Mouse (Mus musculus) intestine, postnatal 0 days (tissue): Measurements from ENCODE around the gene Paqr8. TPM values are rescaled to one million over a fixed set of nuclear protein-coding genes. Genes with fewer than 3 reads are reported as not detected.

Source experiments
- ATAC-seq: fragments of 200-750 bp; cut with Nextera tagmentation; 2 replicates; pipeline ENCODE4 v1.8.0; 2017; ENCODE audit warnings: mild to moderate bottlenecking, moderate TSS enrichment, moderate library complexity
- H3K27ac ChIP-seq: fragments of 300-500 bp; sonication (generic); 2 replicates; pipeline ENCODE4 v1.5.1; 2014; ENCODE audit warnings: mild to moderate bottlenecking, low read depth, low read length, moderate library complexity
- H3K27me3 ChIP-seq: fragments of 300-500 bp; sonication (generic); replicated peaks from 2 replicates; pipeline ENCODE4 v1.6.1; 2014; ENCODE audit warnings: low read length, mixed read lengths; ENCODE audit not compliant: control insufficient read depth, insufficient read depth
- H3K36me3 ChIP-seq: fragments of 300-500 bp; sonication (generic); 2 replicates; pipeline ENCODE4 v1.6.1; 2014; ENCODE audit warnings: mild to moderate bottlenecking, moderate library complexity; ENCODE audit not compliant: control insufficient read depth, insufficient read depth
- H3K4me1 ChIP-seq: fragments of 300-500 bp; sonication (generic); replicated peaks from 2 replicates; pipeline ENCODE4 v1.6.1; 2014; ENCODE audit warnings: antibody characterized with exemption, low read length, mixed read lengths; ENCODE audit not compliant: control insufficient read depth, insufficient read depth
- H3K4me2 ChIP-seq: fragments of 300-500 bp; sonication (generic); replicated peaks from 2 replicates; pipeline ENCODE4 v1.6.1; 2014; ENCODE audit warnings: low read depth, mild to moderate bottlenecking, moderate library complexity
- H3K4me3 ChIP-seq: fragments of 300-500 bp; sonication (generic); 2 replicates; pipeline ENCODE4 v1.5.1; 2014; ENCODE audit warnings: low read depth, low read length
- H3K9ac ChIP-seq: fragments of 300-500 bp; sonication (generic); 2 replicates; pipeline ENCODE4 v1.6.1; 2014; ENCODE audit warnings: mild to moderate bottlenecking, low read depth, low read length
- H3K9me3 ChIP-seq: fragments of 300-500 bp; sonication (generic); 2 replicates; pipeline ENCODE4 v1.6.1; 2016; ENCODE audit warnings: mixed run types; ENCODE audit not compliant: control insufficient read depth
- CTCF ChIP-seq: sonication (generic); IDR thresholded peaks from 2 replicates; pipeline ENCODE4 v1.5.1; 2016; ENCODE audit warnings: low read depth, mild to moderate bottlenecking, control low read depth, antibody characterized with exemption, moderate library complexity
- WGBS: fragments of 180-500 bp; shearing (Covaris S2); extraction: QIAGEN DNeasy Blood & Tissue Kit; methylation state at CpG from one replicate; pipeline ENCODE4 v1.1.7; 2014; 5-methylcytosine and 5-hydroxymethylcytosine counted together
- polyA plus RNA-seq: library from polyadenylated mRNA; unstranded; fragments of >200 nt; fragmentation: Nextera tagmentation; extraction: Ambion mirVana; gene quantifications from 2 replicates; pipeline ENCODE4 v1.2.1, GENCODE M21; 2015

Gene Paqr8
- 2.9 and 3.1 TPM in 2 replicates for polyA plus RNA-seq

DNA sequence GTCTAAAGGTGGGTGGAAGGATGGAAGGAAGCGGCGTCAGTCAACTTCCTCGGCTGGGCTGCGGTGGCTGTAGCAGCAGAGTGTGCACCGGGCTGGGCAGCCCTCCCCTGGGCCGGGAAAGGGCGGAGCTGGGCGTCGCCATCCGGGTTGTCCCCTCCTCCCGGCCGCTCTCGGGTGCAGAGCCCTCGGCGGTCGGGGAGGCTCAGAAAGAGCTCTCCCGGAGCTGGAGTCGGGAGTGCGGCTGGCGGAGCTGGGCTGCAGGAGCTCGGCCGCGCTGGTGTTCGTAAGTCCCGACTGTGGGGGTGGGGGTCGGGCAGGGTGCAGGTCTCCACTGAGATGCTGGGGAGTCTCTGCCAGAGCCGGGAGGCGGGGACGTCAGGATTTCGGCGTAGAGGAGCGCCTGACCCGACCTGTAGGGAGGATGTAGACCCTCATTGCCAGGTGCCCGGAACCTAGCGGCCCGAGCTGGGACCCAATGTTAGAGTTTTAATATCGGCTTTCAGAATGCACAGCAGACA lies at the start of gene Paqr8:
Gene Paqr8, plus strand, starts transcription at position 203 of the 518 bp plus-strand sequence.
- WGBS, result under 1% methylated on average over 36 of the region's 37 CpGs
- Histone ChIP-seq H3K4me3 (peak within 1 kb of the TSS; percentile 60), H3K4me2 (peak within 1 kb of the TSS; percentile 85), H3K27ac (peak within 1 kb of the TSS; percentile 72), H3K36me3 (no peaks in the 10 kb centered on the region), H3K27me3 (no peaks in the 10 kb centered on the region), H3K9ac (peak within 1 kb of the TSS; percentile 28), H3K9me3 (no peaks in the 10 kb centered on the region), H3K4me1 (no peaks in the 10 kb centered on the region)
- peak; percentile 8; the same call in 1 of the 2 replicates for TF ChIP-seq CTCF
- peak; percentile 93 for ATAC-seq

DNA sequence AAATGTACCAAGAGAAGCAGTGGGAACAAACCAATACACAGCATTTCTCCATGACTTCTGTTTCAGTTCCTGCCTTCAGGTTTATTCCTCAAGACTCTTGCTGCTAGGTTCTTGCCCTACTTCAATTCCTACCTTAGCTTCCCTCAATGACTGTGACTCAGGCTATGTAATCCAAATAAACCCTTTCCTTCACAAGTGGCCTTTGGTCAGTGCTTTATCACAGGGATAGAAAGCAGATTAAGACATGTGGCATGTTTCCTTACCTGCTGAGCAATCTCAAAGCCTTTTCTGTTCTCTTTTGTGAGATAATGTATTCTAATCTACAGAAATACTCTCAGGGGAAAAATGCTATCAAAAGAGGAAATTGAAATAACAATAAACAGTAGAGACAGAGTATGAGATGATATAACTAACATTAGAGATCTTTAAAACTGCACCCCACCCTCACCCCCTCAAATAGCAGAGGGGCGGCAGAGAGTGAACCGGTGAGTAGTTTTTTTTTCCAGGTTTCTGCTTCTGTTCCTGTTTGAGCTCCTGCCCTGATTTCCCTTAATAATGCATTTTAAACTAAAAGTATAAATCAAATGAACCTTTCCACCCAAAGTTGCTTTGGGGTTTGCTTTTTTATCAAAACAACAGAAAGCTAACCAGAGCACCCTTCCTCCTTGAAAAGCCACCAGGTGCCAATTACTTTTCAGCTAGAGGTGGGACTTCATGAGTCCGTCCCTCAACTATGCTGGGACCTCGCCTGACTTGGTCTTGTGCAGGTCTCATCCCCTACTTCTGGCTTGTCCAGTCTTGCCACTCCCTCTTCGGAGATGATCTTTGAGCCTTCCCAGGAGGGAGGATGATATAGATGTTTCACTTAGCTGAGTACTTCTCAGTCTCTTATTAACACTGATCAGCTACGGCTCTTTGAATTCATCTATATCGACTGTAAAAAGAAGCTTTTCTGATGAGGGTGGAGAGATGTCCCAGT lies 33.2 kb upstream of the Paqr8 start:
- Histone ChIP-seq H3K4me3 (no peak overlapping the region), H3K9me3 (no peaks in the 10 kb centered on the region), H3K4me2 (no peak overlapping the region), H3K36me3 (no peaks in the 10 kb centered on the region), H3K27ac (no peak overlapping the region), H3K4me1 (no peaks in the 10 kb centered on the region), H3K27me3 (no peaks in the 10 kb centered on the region), H3K9ac (no peak overlapping the region)
- 55% methylated on average over 7 of the region's 7 CpGs for WGBS
- TF ChIP-seq CTCF, result no peak
- peak; percentile 85 for ATAC-seq

DNA sequence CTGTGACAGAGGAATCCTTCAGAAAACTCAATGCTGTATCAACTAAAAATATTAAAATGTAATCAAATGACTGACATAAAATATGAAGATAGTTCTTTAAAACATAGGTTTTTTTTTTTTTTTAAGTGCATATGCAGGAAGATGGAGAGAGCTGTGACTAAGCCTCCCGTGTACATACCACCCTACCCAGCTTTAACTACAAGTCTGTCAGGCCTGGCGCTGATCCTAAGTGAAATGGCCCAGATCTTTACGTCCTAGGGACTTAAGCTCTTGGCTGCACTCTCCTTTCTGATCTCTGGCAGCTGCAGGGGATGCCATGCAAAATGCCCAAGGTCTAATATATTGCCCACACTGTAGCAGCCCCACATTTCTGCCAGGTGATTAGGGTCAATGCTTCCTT lies 29.6 kb upstream of the Paqr8 start:
- Histone ChIP-seq H3K4me3 (no peak overlapping the region), H3K4me1 (no peaks in the 10 kb centered on the region), H3K27me3 (no peaks in the 10 kb centered on the region), H3K9me3 (no peaks in the 10 kb centered on the region), H3K4me2 (no peak overlapping the region), H3K36me3 (no peaks in the 10 kb centered on the region), H3K27ac (no peak overlapping the region), H3K9ac (no peak overlapping the region)
- no peak for ATAC-seq
- 77% methylated on average over 3 of the region's 3 CpGs for WGBS
- TF ChIP-seq CTCF, result no peak

DNA sequence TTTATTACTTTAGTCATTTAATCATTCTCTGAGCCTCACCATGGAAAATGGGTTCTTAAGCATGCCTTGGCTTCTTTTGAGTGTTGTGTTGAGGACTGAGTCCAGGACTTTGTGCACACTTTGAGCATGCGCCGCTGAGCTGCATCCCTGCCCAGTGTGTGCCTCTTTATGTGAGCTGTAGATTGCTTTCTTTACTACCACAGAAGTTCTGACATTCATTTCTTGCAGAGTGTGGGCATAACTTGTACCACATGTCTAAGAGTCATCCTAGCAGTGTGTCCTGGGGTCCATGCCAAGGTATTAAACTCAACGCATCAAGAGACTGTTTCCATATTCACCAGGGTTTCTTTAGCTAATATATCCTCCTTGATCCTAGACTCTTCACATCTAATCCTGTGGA lies 28.5 kb upstream of the Paqr8 start:
- WGBS, result 60% methylated on average over 3 of the region's 3 CpGs
- H3K4me1 ChIP-seq, result no peaks in the 10 kb centered on the region
- no peak overlapping the region for H3K9ac ChIP-seq
- H3K36me3 ChIP-seq, result no peaks in the 10 kb centered on the region
- no peak overlapping the region for H3K4me3 ChIP-seq
- no peak overlapping the region for H3K4me2 ChIP-seq
- no peak for ATAC-seq
- H3K27me3 ChIP-seq, result no peaks in the 10 kb centered on the region
- no peak overlapping the region for H3K27ac ChIP-seq
- TF ChIP-seq CTCF, result no peak
- no peaks in the 10 kb centered on the region for H3K9me3 ChIP-seq

DNA sequence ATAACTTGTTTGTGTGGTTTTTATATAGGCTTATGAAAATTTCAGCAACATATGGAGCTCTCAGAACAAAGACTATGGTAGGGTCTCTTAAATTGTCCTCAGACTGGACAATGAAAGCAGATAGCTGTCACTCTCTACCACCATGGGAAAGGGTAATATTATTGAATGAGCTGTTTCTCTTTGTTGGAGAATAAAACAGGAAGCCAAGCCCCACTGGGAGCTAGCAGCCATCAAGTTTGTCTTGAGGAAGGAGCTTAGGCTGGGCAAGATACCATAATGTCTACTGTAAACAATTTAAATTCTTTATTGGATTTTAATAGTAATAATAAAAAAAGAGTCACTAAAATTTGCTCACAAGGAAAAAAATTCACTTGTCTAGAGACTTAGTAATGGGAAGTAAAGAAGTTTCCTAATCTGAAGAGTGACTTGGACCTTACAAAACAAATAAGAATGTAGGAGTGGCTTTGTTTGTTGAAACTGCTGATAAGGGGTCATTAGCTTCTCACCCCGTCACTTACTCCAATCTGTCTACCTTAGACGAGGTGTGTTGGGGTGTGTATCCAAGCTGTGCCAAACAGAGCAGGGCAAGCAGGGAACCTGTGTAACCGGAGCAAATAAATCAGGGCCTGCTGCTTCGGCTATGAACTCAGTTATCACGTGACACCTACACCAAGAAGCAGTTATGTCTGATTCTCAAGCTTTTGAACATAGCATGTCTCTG lies 26.8 kb upstream of the Paqr8 start:
- Histone ChIP-seq H3K27ac (peak overlapping the region; percentile 42; the same call in 1 of the 2 replicates), H3K9ac (no peak overlapping the region), H3K4me2 (no peak overlapping the region), H3K4me1 (peaks cover 9% of the 10 kb centered on the region; the same call in 1 of the 2 replicates), H3K27me3 (no peaks in the 10 kb centered on the region), H3K9me3 (no peaks in the 10 kb centered on the region), H3K36me3 (no peaks in the 10 kb centered on the region), H3K4me3 (no peak overlapping the region)
- ATAC-seq, result peak; percentile 97
- WGBS, result 16% methylated on average over 5 of the region's 5 CpGs
- TF ChIP-seq CTCF, result no peak
